Mouse (Mus musculus) G1E (cell line): ENCODE measurements at regions not wholly inside any gene's neighbourhood (a gene's known extent, or its start where the extent isn't known, plus 50 kb on each side); places are given as distances from the start of the nearest gene placed in this dataset.

Experiments
- CTCF ChIP-seq: IDR thresholded peaks from 2 replicates; pipeline ENCODE4 v1.5.1; 2012; ENCODE audit warnings: low read depth, low read length, inconsistent platforms, mixed read lengths
- TAL1 ChIP-seq: conservative IDR thresholded peaks from 2 replicates; pipeline ENCODE4 v1.6.1; 2012; ENCODE audit warnings: low read depth, low read length, inconsistent platforms, mixed read lengths

GRCm38 (mm10) chr4:106042456-106042855 lies 252.8 kb downstream of the Gm12728 start:
- TF ChIP-seq TAL1 = no peak
- no peak for TF ChIP-seq CTCF
